Mouse (Mus musculus) kidney, embryonic 14.5 days (tissue): ENCODE measurements around the gene Tpgs1. TPM values are rescaled to one million over a fixed set of nuclear protein-coding genes. Genes with fewer than 3 reads are reported as not detected.
A peak's percentile ranks its signal among the peaks of the same experiment; 100 is the strongest.

Experiments
- ATAC-seq: fragments of 200-750 bp; cut with Nextera tagmentation; 2 replicates; pipeline ENCODE4 v1.8.0; 2017; ENCODE audit warnings: moderate number of reproducible peaks, mild to moderate bottlenecking, moderate TSS enrichment, moderate library complexity; ENCODE audit not compliant: low FRiP score, low TSS enrichment
- H3K27ac ChIP-seq: fragments of 300-500 bp; sonication (generic); 2 replicates; pipeline ENCODE4 v1.5.1; 2014; ENCODE audit warnings: low read depth, mild to moderate bottlenecking, low read length, moderate library complexity, mixed read lengths
- H3K27me3 ChIP-seq: fragments of 300-500 bp; sonication (generic); 2 replicates; pipeline ENCODE4 v1.6.1; 2014; ENCODE audit warnings: mild to moderate bottlenecking, low read length; ENCODE audit not compliant: control insufficient read depth, insufficient read depth
- H3K36me3 ChIP-seq: fragments of 300-500 bp; sonication (generic); 2 replicates; pipeline ENCODE4 v1.6.1; 2014; ENCODE audit warnings: low read length, mixed read lengths; ENCODE audit not compliant: control insufficient read depth, insufficient read depth
- H3K4me1 ChIP-seq: fragments of 300-500 bp; sonication (generic); 2 replicates; pipeline ENCODE4 v1.6.1; 2014; ENCODE audit warnings: low read length, mixed read lengths; ENCODE audit not compliant: control insufficient read depth, insufficient read depth
- H3K4me2 ChIP-seq: fragments of 300-500 bp; sonication (generic); replicated peaks from 2 replicates; pipeline ENCODE4 v1.6.1; 2014; ENCODE audit warnings: low read depth, mild to moderate bottlenecking, low read length
- H3K4me3 ChIP-seq: fragments of 300-500 bp; sonication (generic); 2 replicates; pipeline ENCODE4 v1.5.1; 2014; ENCODE audit warnings: mild to moderate bottlenecking, low read length
- H3K9ac ChIP-seq: fragments of 300-500 bp; sonication (generic); 2 replicates; pipeline ENCODE4 v1.6.1; 2014; ENCODE audit warnings: low read depth, mild to moderate bottlenecking, low read length, moderate library complexity
- H3K9me3 ChIP-seq: fragments of 300-500 bp; sonication (generic); 2 replicates; pipeline ENCODE4 v1.6.1; 2016; ENCODE audit warnings: low read length; ENCODE audit not compliant: control insufficient read depth
- WGBS: fragments of 180-500 bp; shearing (Covaris S2); extraction: QIAGEN DNeasy Blood & Tissue Kit; methylation state at CpG from one replicate; pipeline ENCODE4 v1.1.7; 2014; 5-methylcytosine and 5-hydroxymethylcytosine counted together
- polyA plus RNA-seq: library from polyadenylated mRNA; unstranded; fragments of >200 nt; fragmentation: Nextera tagmentation; extraction: Ambion mirVana; gene quantifications from 2 replicates; pipeline ENCODE4 v1.2.1, GENCODE M21; 2014

The Tpgs1 gene
- polyA plus RNA-seq, 1 experiment from 2014 or later = 85.7 TPM

GRCm38 (mm10) chr10:79717640-79718357, 48.6 kb downstream of the Tpgs1 start:
- H3K27ac ChIP-seq = no peak overlapping the region
- no peaks in the 10 kb centered on the region for H3K9me3 ChIP-seq
- H3K4me1 ChIP-seq = peaks cover 12% of the 10 kb centered on the region; the same call in 1 of the 2 replicates
- peak overlapping the region; percentile 90 for H3K4me2 ChIP-seq
- 3% methylated on average over 43 of the region's 43 CpGs for WGBS
- no peaks in the 10 kb centered on the region for H3K36me3 ChIP-seq
- H3K9ac ChIP-seq = no peak overlapping the region
- H3K4me3 ChIP-seq = peak overlapping the region; percentile 54
- ATAC-seq = no peak
- peaks cover 35% of the 10 kb centered on the region for H3K27me3 ChIP-seq

- WGBS = 69% methylated on average over 5 of the region's 5 CpGs
- H3K4me1 ChIP-seq = peaks cover 15% of the 10 kb centered on the region; the same call in 1 of the 2 replicates
- H3K27me3 ChIP-seq = peaks cover 22% of the 10 kb centered on the region
- no peak overlapping the region for H3K4me2 ChIP-seq
- no peak for ATAC-seq
- no peak overlapping the region for H3K4me3 ChIP-seq
- H3K27ac ChIP-seq = no peak overlapping the region
- no peaks in the 10 kb centered on the region for H3K9me3 ChIP-seq
- H3K36me3 ChIP-seq = no peaks in the 10 kb centered on the region
- H3K9ac ChIP-seq = no peak overlapping the region
Measured at GRCm38 (mm10) chr10:79721089-79721488, 51.9 kb downstream of the Tpgs1 start.

GRCm38 (mm10) chr10:79723047-79723446, 53.9 kb downstream of the Tpgs1 start:
- WGBS = 63% methylated on average over 6 of the region's 6 CpGs
- Histone ChIP-seq H3K27ac (no peak overlapping the region), H3K9ac (no peak overlapping the region), H3K27me3 (peaks cover 3% of the 10 kb centered on the region; the same call in 1 of the 2 replicates), H3K4me2 (no peak overlapping the region), H3K9me3 (no peaks in the 10 kb centered on the region), H3K4me3 (no peak overlapping the region), H3K36me3 (no peaks in the 10 kb centered on the region), H3K4me1 (0 out of 2 replicates have a peak, but pooled peaks cover 4% of the 10 kb centered on the region)
- no peak for ATAC-seq

GRCm38 (mm10) chr10:79723692-79724091, 54.5 kb downstream of the Tpgs1 start:
- no peaks in the 10 kb centered on the region for H3K36me3 ChIP-seq
- H3K4me2 ChIP-seq = no peak overlapping the region
- ATAC-seq = no peak
- no peak overlapping the region for H3K9ac ChIP-seq
- no peak overlapping the region for H3K27ac ChIP-seq
- H3K27me3 ChIP-seq = no peaks in the 10 kb centered on the region
- H3K4me3 ChIP-seq = no peak overlapping the region
- no peaks in the 10 kb centered on the region for H3K9me3 ChIP-seq
- 0 out of 2 replicates have a peak, but pooled peaks cover 4% of the 10 kb centered on the region for H3K4me1 ChIP-seq
- 76% methylated on average over 7 of the region's 7 CpGs for WGBS

Other genes with a start within 250 kb of the Tpgs1 start
- gene Vmn2r83, start 200.6 kb upstream of the Tpgs1 start, polyA plus RNA-seq = not detected in 2 replicates
- gene Plpp2, start 135.6 kb upstream of the Tpgs1 start, polyA plus RNA-seq = 34.9 and 43.3 TPM in 2 replicates
- gene Mier2, start 114.2 kb upstream of the Tpgs1 start, polyA plus RNA-seq = 44.2 and 47.4 TPM in 2 replicates
- gene Theg, start 82.0 kb upstream of the Tpgs1 start, polyA plus RNA-seq = not detected in 2 replicates
- gene C2cd4c, start 55.3 kb upstream of the Tpgs1 start, polyA plus RNA-seq = not detected in 2 replicates
- gene Shc2, start 31.5 kb upstream of the Tpgs1 start, polyA plus RNA-seq = 6.9 and 8.5 TPM in 2 replicates
- not detected in 2 replicates for gene Odf3l2, start 23.6 kb upstream of the Tpgs1 start, polyA plus RNA-seq
- 2.6 and 3.6 TPM in 2 replicates for gene Madcam1, start 4.8 kb upstream of the Tpgs1 start, polyA plus RNA-seq
- gene Cdc34, start 12.8 kb downstream of the Tpgs1 start, polyA plus RNA-seq = 105 and 108 TPM in 2 replicates
- gene Gzmm, start 19.7 kb downstream of the Tpgs1 start, polyA plus RNA-seq = 0.54 and 0.61 TPM in 2 replicates
- gene Bsg, start 35.1 kb downstream of the Tpgs1 start, polyA plus RNA-seq = 847 and 943 TPM in 2 replicates
- gene Hcn2, start 47.3 kb downstream of the Tpgs1 start, polyA plus RNA-seq = 0.11 and 0.14 TPM in 2 replicates
- 33.2 and 38.9 TPM in 2 replicates for gene Polrmt, start 77.2 kb downstream of the Tpgs1 start, polyA plus RNA-seq
- 0.11 and 0.61 TPM in 2 replicates for gene Fgf22, start 85.7 kb downstream of the Tpgs1 start, polyA plus RNA-seq
- 95.9 and 104 TPM in 2 replicates for gene Rnf126, start 97.6 kb downstream of the Tpgs1 start, polyA plus RNA-seq
- 4.9 and 8.2 TPM in 2 replicates for gene Fstl3, start 107.9 kb downstream of the Tpgs1 start, polyA plus RNA-seq
- gene Prss57, start 121.6 kb downstream of the Tpgs1 start, polyA plus RNA-seq = not detected in 2 replicates
- gene Palm, start 124.2 kb downstream of the Tpgs1 start, polyA plus RNA-seq = 101 and 136 TPM in 2 replicates
- 4.1 and 9.0 TPM in 2 replicates for gene Misp, start 151.6 kb downstream of the Tpgs1 start, polyA plus RNA-seq
- gene Ptbp1, start 185.1 kb downstream of the Tpgs1 start, polyA plus RNA-seq = 279 and 333 TPM in 2 replicates
- 9.6 and 11.1 TPM in 2 replicates for gene Prtn3, start 205.1 kb downstream of the Tpgs1 start, polyA plus RNA-seq
- gene Plppr3, start 205.3 kb downstream of the Tpgs1 start, polyA plus RNA-seq = 58.8 and 59.7 TPM in 2 replicates
- not detected in 2 replicates for gene Elane, start 216.9 kb downstream of the Tpgs1 start, polyA plus RNA-seq
- not detected in 2 replicates for gene Cfd, start 221.5 kb downstream of the Tpgs1 start, polyA plus RNA-seq
- gene Med16, start 239.6 kb downstream of the Tpgs1 start, polyA plus RNA-seq = 48.0 and 61.2 TPM in 2 replicates
- gene Gm26602, start 241.5 kb downstream of the Tpgs1 start, polyA plus RNA-seq = 4.6 and 10.8 TPM in 2 replicates
- gene Kiss1r, start 247.6 kb downstream of the Tpgs1 start, polyA plus RNA-seq = 0.47 and 0.61 TPM in 2 replicates